Mouse (Mus musculus): Measurements from ENCODE around the gene Ankrd13b.

DNA sequence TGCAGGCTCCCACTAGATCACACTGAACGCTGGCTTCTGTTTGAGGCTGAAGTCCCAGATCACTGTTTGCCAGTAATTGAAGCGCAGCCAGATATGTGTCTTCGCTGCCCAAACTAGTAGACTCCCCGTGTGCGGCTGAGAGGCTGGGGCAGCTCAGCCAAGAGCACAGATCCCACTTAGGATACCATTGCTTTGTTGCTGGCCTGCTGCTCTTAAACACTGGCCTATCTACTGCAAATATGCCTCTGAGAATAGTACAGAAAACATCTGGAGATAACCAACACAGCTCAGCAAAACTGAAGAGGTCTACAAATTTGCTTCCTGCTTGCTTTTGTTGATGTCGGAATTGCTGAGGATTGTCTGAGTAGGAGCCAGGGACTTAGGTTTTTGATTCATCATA is 32.6 kb downstream of the Ankrd13b start:
- TF ChIP-seq CTCF (IDR thresholded peaks at IDR 0.05; ENCODE audit: low read depth, low read length) (no peak), POLR2A (IDR thresholded peaks at IDR 0.05; ENCODE audit: extremely low read depth, insufficient read depth, low read length) (no peak)

All from liver, adult 2 months (tissue).